Mouse (Mus musculus) urinary bladder, postnatal 0 days (tissue): Measurements from ENCODE around the gene Scd1. TPM values are rescaled to one million over a fixed set of nuclear protein-coding genes. Genes with fewer than 3 reads are reported as not detected.

Source experiments
- polyA plus RNA-seq: library from polyadenylated mRNA; unstranded; fragments of >200 nt; fragmentation: Nextera tagmentation; extraction: Ambion mirVana; gene quantifications from 2 replicates; pipeline ENCODE4 v1.2.1, GENCODE M21; 2015

Scd1 gene
- 9.1 and 14.9 TPM in 2 replicates for polyA plus RNA-seq

GRCm38 (mm10) chr19:44407341-44408222, at the start of gene Scd1:
TSS of gene Scd1 (minus strand) at chr19:44407879.

Other genes with a start within 250 kb of the Scd1 start
- gene Pkd2l1, start 215.4 kb downstream of the Scd1 start, polyA plus RNA-seq: not detected in 2 replicates
- gene Scd3, start 204.6 kb downstream of the Scd1 start, polyA plus RNA-seq: not detected in 2 replicates
- gene Scd2, start 114.2 kb downstream of the Scd1 start, polyA plus RNA-seq: 57.6 and 114 TPM in 2 replicates
- 0.51 and 0.97 TPM in 2 replicates for gene Scd4, start 74.8 kb downstream of the Scd1 start, polyA plus RNA-seq
- not detected in 2 replicates for gene Wnt8b, start 85.6 kb upstream of the Scd1 start, polyA plus RNA-seq
- 0.52 and 0.71 TPM in 2 replicates for gene Sec31b, start 138.0 kb upstream of the Scd1 start, polyA plus RNA-seq
- not detected in 2 replicates for gene Gm20538, start 145.0 kb upstream of the Scd1 start, polyA plus RNA-seq
- 723 and 848 TPM in 2 replicates for gene Ndufb8, start 147.6 kb upstream of the Scd1 start, polyA plus RNA-seq
- gene Hif1an, start 155.0 kb upstream of the Scd1 start, polyA plus RNA-seq: 15.3 and 16.1 TPM in 2 replicates